Mouse (Mus musculus) brain, embryonic 14.5 days (tissue): ENCODE measurements around the gene Arsb.

Source experiments
- CTCF ChIP-seq: fragments of 200-500 bp; IDR thresholded peaks from 2 replicates; pipeline ENCODE4 v1.5.1; 2012; ENCODE audit warnings: inconsistent platforms, mild to moderate bottlenecking, moderate library complexity, borderline replicate concordance; ENCODE audit not compliant: insufficient read depth, insufficient read length; ENCODE audit errors: extremely low read depth
- POLR2A ChIP-seq: fragments of 200-500 bp; IDR thresholded peaks from 2 replicates; pipeline ENCODE4 v1.6.1; 2012; ENCODE audit warnings: mild to moderate bottlenecking, inconsistent platforms, borderline replicate concordance; ENCODE audit not compliant: poor library complexity, insufficient read depth, insufficient read length, severe bottlenecking; ENCODE audit errors: extremely low read depth

DNA sequence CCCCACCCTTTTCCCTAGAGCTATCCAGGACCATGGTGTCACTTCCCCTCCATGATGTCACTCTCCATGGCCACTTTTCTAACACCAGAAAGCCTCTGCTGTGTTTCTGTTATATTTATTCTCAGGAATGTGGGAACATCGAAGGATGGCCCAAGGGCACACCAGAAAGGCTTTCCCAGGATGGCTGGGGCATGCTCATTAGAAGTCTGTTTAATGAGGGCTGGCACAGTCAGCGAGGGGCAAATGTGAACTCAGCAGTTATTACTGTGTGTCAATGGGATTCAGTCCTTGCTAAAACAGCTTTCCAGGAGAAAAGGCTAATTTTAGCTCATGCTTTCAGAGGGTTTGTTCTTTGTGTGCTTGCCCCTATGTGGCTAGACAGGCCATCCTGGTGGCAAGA, 213.1 kb downstream of the Arsb start:
- TF ChIP-seq POLR2A = no peak
- no peak for TF ChIP-seq CTCF
